Mouse (Mus musculus) hindbrain, embryonic 13.5 days (tissue): ENCODE results near the gene Nudt6. TPM values are rescaled to one million over a fixed set of nuclear protein-coding genes. Genes with fewer than 3 reads are reported as not detected.

Experiments
- ATAC-seq: fragments of 200-750 bp; cut with Nextera tagmentation; 2 replicates; pipeline ENCODE4 v1.8.0; 2017; ENCODE audit warnings: moderate TSS enrichment; ENCODE audit not compliant: low FRiP score
- H3K27ac ChIP-seq: fragments of 300-500 bp; sonication (generic); 2 replicates; pipeline ENCODE4 v1.5.1; 2015; ENCODE audit warnings: inconsistent platforms, mild to moderate bottlenecking, moderate library complexity
- H3K27me3 ChIP-seq: fragments of 300-500 bp; sonication (generic); 2 replicates; pipeline ENCODE4 v1.6.1; 2015; ENCODE audit warnings: mild to moderate bottlenecking, inconsistent platforms
- H3K36me3 ChIP-seq: fragments of 300-500 bp; sonication (generic); 2 replicates; pipeline ENCODE4 v1.6.1; 2015; ENCODE audit warnings: mild to moderate bottlenecking, inconsistent platforms
- H3K4me1 ChIP-seq: fragments of 300-500 bp; sonication (generic); replicated peaks from 2 replicates; pipeline ENCODE4 v1.6.1; 2015; ENCODE audit warnings: inconsistent platforms
- H3K4me2 ChIP-seq: fragments of 300-500 bp; sonication (generic); 2 replicates; pipeline ENCODE4 v1.6.1; 2015; ENCODE audit warnings: inconsistent platforms, mild to moderate bottlenecking, moderate library complexity
- H3K4me3 ChIP-seq: fragments of 300-500 bp; sonication (generic); 2 replicates; pipeline ENCODE4 v1.5.1; 2015; ENCODE audit warnings: mild to moderate bottlenecking, inconsistent platforms
- H3K9ac ChIP-seq: fragments of 300-500 bp; sonication (generic); 2 replicates; pipeline ENCODE4 v1.6.1; 2015; ENCODE audit warnings: mild to moderate bottlenecking, inconsistent platforms
- H3K9me3 ChIP-seq: fragments of 300-500 bp; sonication (generic); 2 replicates; pipeline ENCODE4 v1.6.1; 2016; ENCODE audit warnings: inconsistent platforms
- WGBS: fragments of 180-500 bp; shearing (Covaris S2); methylation state at CpG from one replicate; pipeline ENCODE4 v1.1.7; 2015; 5-methylcytosine and 5-hydroxymethylcytosine counted together
- polyA plus RNA-seq: library from polyadenylated mRNA; unstranded; fragments of >200 nt; fragmentation: Nextera tagmentation; extraction: Ambion mirVana; gene quantifications from 2 replicates; pipeline ENCODE4 v1.2.1, GENCODE M21; 2015

The Nudt6 gene
- polyA plus RNA-seq, 1 experiment from 2014 or later: 6.4 TPM

DNA sequence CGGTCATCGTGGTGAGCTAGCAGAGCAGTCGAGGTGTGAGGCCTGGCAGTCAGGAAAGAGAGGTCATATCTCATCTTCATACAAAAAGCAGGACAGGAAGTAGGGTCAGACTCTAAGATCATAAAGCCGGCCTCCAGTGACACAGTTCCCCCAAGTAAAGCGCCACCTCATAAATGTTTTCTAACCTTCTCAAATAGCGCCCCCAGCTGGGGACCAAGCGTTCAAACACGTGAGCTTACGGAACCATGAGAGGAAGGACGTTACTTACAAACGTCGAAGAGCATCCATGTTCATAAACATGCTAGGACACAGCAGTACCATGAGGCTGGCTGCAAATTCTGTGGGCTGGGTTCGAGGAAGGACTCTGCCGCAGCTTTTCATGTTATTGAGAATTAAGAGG, 40.8 kb downstream of the Nudt6 start:
- Histone ChIP-seq H3K9ac (no peak overlapping the region), H3K4me1 (no peaks in the 10 kb centered on the region; the same call in 1 of the 2 replicates), H3K9me3 (no peaks in the 10 kb centered on the region), H3K36me3 (no peaks in the 10 kb centered on the region), H3K27ac (no peak overlapping the region), H3K4me2 (no peak overlapping the region), H3K4me3 (no peak overlapping the region), H3K27me3 (no peaks in the 10 kb centered on the region)
- WGBS: 87% methylated on average over 14 of the region's 14 CpGs
- ATAC-seq: no peak

DNA sequence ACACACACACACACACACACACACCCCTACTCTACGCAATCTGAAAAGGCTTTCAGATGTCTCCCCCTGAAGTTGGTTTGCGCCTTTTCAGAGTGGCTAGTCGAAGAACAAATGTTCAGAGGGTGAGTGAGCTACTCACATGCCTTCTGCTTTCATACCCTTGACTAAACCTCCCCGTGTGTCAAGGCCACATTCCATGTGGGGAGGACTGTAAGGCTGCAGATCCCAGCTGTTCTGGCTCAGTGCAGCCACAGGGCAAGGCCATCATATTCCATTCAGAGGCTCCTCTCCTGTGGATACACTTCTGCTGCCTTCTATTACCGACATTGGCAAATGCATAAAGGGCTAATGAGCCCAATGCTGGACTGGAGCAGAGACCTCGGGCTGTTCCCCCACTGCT, 41.6 kb downstream of the Nudt6 start:
- H3K9me3 ChIP-seq: no peaks in the 10 kb centered on the region
- H3K4me1 ChIP-seq: no peaks in the 10 kb centered on the region; the same call in 1 of the 2 replicates
- WGBS: 77% methylated on average over 6 of the region's 6 CpGs
- H3K9ac ChIP-seq: no peak overlapping the region
- H3K4me3 ChIP-seq: no peak overlapping the region
- H3K36me3 ChIP-seq: no peaks in the 10 kb centered on the region
- ATAC-seq: no peak
- no peak overlapping the region for H3K4me2 ChIP-seq
- no peak overlapping the region for H3K27ac ChIP-seq
- H3K27me3 ChIP-seq: no peaks in the 10 kb centered on the region

DNA sequence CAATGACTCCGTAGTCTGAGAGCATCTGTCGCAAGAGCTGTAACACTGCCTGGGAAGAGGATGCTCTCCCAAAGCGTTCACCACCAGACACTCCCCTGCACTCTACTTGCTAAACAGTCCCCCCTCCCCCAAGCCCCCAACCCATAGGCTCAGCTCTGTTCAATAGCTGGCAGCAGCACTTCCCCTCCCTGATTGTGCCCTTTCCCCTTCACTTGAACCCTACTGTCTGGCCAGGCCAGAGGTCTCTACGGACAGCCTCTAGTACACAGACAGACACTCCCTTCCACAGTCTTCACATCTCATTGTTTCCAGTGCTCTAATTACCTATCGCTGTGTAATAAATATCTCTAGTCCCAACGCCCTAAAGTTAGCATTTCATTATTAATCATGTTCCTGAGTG, 42.1 kb downstream of the Nudt6 start:
- Histone ChIP-seq H3K4me1 (no peaks in the 10 kb centered on the region; the same call in 1 of the 2 replicates), H3K9ac (no peak overlapping the region), H3K4me3 (no peak overlapping the region), H3K27me3 (no peaks in the 10 kb centered on the region), H3K36me3 (no peaks in the 10 kb centered on the region), H3K9me3 (no peaks in the 10 kb centered on the region), H3K4me2 (no peak overlapping the region), H3K27ac (no peak overlapping the region)
- WGBS: 68% methylated on average over 6 of the region's 6 CpGs
- no peak for ATAC-seq

GRCm38 (mm10) chr3:37373712-37374111, 46.3 kb downstream of the Nudt6 start:
- no peaks in the 10 kb centered on the region for H3K9me3 ChIP-seq
- no peaks in the 10 kb centered on the region for H3K27me3 ChIP-seq
- no peak overlapping the region for H3K9ac ChIP-seq
- no peak for ATAC-seq
- WGBS: 92% methylated on average over 11 of the region's 11 CpGs
- H3K4me1 ChIP-seq: no peaks in the 10 kb centered on the region; the same call in 1 of the 2 replicates
- no peak overlapping the region for H3K4me2 ChIP-seq
- H3K4me3 ChIP-seq: no peak overlapping the region
- no peak overlapping the region for H3K27ac ChIP-seq
- no peaks in the 10 kb centered on the region for H3K36me3 ChIP-seq

GRCm38 (mm10) chr3:37370407-37370806, 49.6 kb downstream of the Nudt6 start:
- ATAC-seq: no peak
- 81% methylated on average over 4 of the region's 4 CpGs for WGBS
- no peaks in the 10 kb centered on the region for H3K36me3 ChIP-seq
- no peaks in the 10 kb centered on the region for H3K27me3 ChIP-seq
- H3K9me3 ChIP-seq: no peaks in the 10 kb centered on the region
- H3K4me3 ChIP-seq: no peak overlapping the region
- H3K4me2 ChIP-seq: no peak overlapping the region
- no peak overlapping the region for H3K9ac ChIP-seq
- no peaks in the 10 kb centered on the region for H3K4me1 ChIP-seq
- H3K27ac ChIP-seq: no peak overlapping the region

- H3K4me2 ChIP-seq: no peak overlapping the region
- 78% methylated on average over 4 of the region's 4 CpGs for WGBS
- ATAC-seq: no peak
- no peaks in the 10 kb centered on the region for H3K4me1 ChIP-seq
- H3K27me3 ChIP-seq: no peaks in the 10 kb centered on the region
- no peaks in the 10 kb centered on the region for H3K36me3 ChIP-seq
- no peak overlapping the region for H3K9ac ChIP-seq
- H3K9me3 ChIP-seq: no peaks in the 10 kb centered on the region
- no peak overlapping the region for H3K4me3 ChIP-seq
- H3K27ac ChIP-seq: no peak overlapping the region
Observed at GRCm38 (mm10) chr3:37366381-37367053, 53.5 kb downstream of the Nudt6 start.

- ATAC-seq: no peak
- Histone ChIP-seq H3K27me3 (no peaks in the 10 kb centered on the region), H3K4me3 (no peak overlapping the region), H3K36me3 (no peaks in the 10 kb centered on the region), H3K9ac (no peak overlapping the region), H3K9me3 (no peaks in the 10 kb centered on the region), H3K4me2 (no peak overlapping the region), H3K4me1 (no peaks in the 10 kb centered on the region), H3K27ac (no peak overlapping the region)
- WGBS: 55% methylated on average over 3 of the region's 3 CpGs
Observed at GRCm38 (mm10) chr3:37365976-37366375, 54.0 kb downstream of the Nudt6 start.

GRCm38 (mm10) chr3:37365144-37365543, 54.9 kb downstream of the Nudt6 start:
- no peaks in the 10 kb centered on the region for H3K27me3 ChIP-seq
- no peaks in the 10 kb centered on the region for H3K36me3 ChIP-seq
- H3K4me3 ChIP-seq: no peak overlapping the region
- WGBS: 89% methylated on average over 4 of the region's 4 CpGs
- no peak for ATAC-seq
- no peak overlapping the region for H3K9ac ChIP-seq
- H3K9me3 ChIP-seq: no peaks in the 10 kb centered on the region
- H3K4me1 ChIP-seq: no peaks in the 10 kb centered on the region
- no peak overlapping the region for H3K4me2 ChIP-seq
- no peak overlapping the region for H3K27ac ChIP-seq

GRCm38 (mm10) chr3:37360729-37361128, 59.3 kb downstream of the Nudt6 start:
- Histone ChIP-seq H3K9ac (no peak overlapping the region), H3K27ac (no peak overlapping the region), H3K4me2 (no peak overlapping the region), H3K4me3 (no peak overlapping the region), H3K4me1 (no peaks in the 10 kb centered on the region), H3K27me3 (no peaks in the 10 kb centered on the region), H3K9me3 (no peaks in the 10 kb centered on the region), H3K36me3 (no peaks in the 10 kb centered on the region)
- no peak for ATAC-seq
- 87% methylated on average over 9 of the region's 9 CpGs for WGBS

Other genes with a start within 250 kb of the Nudt6 start
- not detected in 2 replicates for gene Il21, start 187.6 kb downstream of the Nudt6 start, polyA plus RNA-seq
- gene Bbs12, start 107.7 kb downstream of the Nudt6 start, polyA plus RNA-seq: 5.3 and 5.4 TPM in 2 replicates
- gene Cetn4, start 107.5 kb downstream of the Nudt6 start, polyA plus RNA-seq: 2.5 and 4.2 TPM in 2 replicates
- 0.34 and 0.53 TPM in 2 replicates for gene Fgf2, start 71.9 kb downstream of the Nudt6 start, polyA plus RNA-seq
- gene Spata5, start 315 bp downstream of the Nudt6 start, polyA plus RNA-seq: 30.6 and 38.3 TPM in 2 replicates
- 4.4 and 5.7 TPM in 2 replicates for gene Spry1, start 219.7 kb upstream of the Nudt6 start, polyA plus RNA-seq